Mouse (Mus musculus): ENCODE data around the gene Tmcc1. TPM values are rescaled to one million over a fixed set of nuclear protein-coding genes. Genes with fewer than 3 reads are reported as not detected.
"Not testable (repeated sequence)": the region's sequence is repeated elsewhere in the genome, so short reads cannot be mapped to it uniquely, and the experiment has no call there.

Gene Tmcc1
- polyA plus RNA-seq, 1 experiment from 2014 or later: 13.6 TPM

GRCm38 (mm10) chr6:116074892-116075291 is 118.4 kb downstream of the Tmcc1 start:
- peaks cover 9% of the 10 kb centered on the region for H3K4me1 ChIP-seq
- H3K36me3 ChIP-seq: no peaks in the 10 kb centered on the region
- H3K4me3 ChIP-seq (replicated peaks): no peak overlapping the region
- no peaks in the 10 kb centered on the region for H3K27me3 ChIP-seq
- no peaks in the 10 kb centered on the region for H3K9me3 ChIP-seq (replicated peaks)
- H3K27ac ChIP-seq (replicated peaks): no peak overlapping the region
- no peak overlapping the region for H3K4me2 ChIP-seq (replicated peaks)
- no peak overlapping the region for H3K9ac ChIP-seq
- no peak for ATAC-seq (ENCODE audit: insufficient number of reproducible peaks, low FRiP score, low TSS enrichment, low read depth)

GRCm38 (mm10) chr6:116073610-116074009 is 119.7 kb downstream of the Tmcc1 start:
- H3K27me3 ChIP-seq: no peaks in the 10 kb centered on the region
- no peak overlapping the region for H3K9ac ChIP-seq
- no peaks in the 10 kb centered on the region for H3K9me3 ChIP-seq (replicated peaks)
- no peak overlapping the region for H3K27ac ChIP-seq (replicated peaks)
- H3K4me3 ChIP-seq (replicated peaks): no peak overlapping the region
- no peak overlapping the region for H3K4me2 ChIP-seq (replicated peaks)
- no peaks in the 10 kb centered on the region for H3K36me3 ChIP-seq
- whole genome bisulfite sequencing: 84% methylated on average over 4 of the region's 4 CpGs
- ATAC-seq (ENCODE audit: insufficient number of reproducible peaks, low FRiP score, low TSS enrichment, low read depth): no peak
- H3K4me1 ChIP-seq: peaks cover 9% of the 10 kb centered on the region

- Histone ChIP-seq H3K4me1 (peaks cover 9% of the 10 kb centered on the region), H3K36me3 (0 out of 2 replicates have a peak, but pooled peaks cover under 1% of the 10 kb centered on the region), H3K4me3 (replicated peaks) (no peak overlapping the region; the same call in 1 of the 2 replicates), H3K27ac (replicated peaks) (peak overlapping the region; percentile 73), H3K27me3 (no peaks in the 10 kb centered on the region), H3K9me3 (replicated peaks) (no peaks in the 10 kb centered on the region), H3K9ac (no peak overlapping the region), H3K4me2 (replicated peaks) (peak overlapping the region; percentile 24; the same call in 1 of the 2 replicates)
- WGBS: 58% methylated on average over 8 of the region's 8 CpGs
- no peak for ATAC-seq (ENCODE audit: insufficient number of reproducible peaks, low FRiP score, low TSS enrichment, low read depth)
Observed at GRCm38 (mm10) chr6:116072746-116073261, 120.5 kb downstream of the Tmcc1 start.

GRCm38 (mm10) chr6:116072221-116072745 is 121.0 kb downstream of the Tmcc1 start:
- Histone ChIP-seq H3K4me1 (peaks cover 9% of the 10 kb centered on the region), H3K4me2 (replicated peaks) (peak overlapping the region; percentile 24; the same call in 1 of the 2 replicates), H3K36me3 (0 out of 2 replicates have a peak, but pooled peaks cover 2% of the 10 kb centered on the region), H3K4me3 (replicated peaks) (no peak overlapping the region; the same call in 1 of the 2 replicates), H3K27ac (replicated peaks) (peak overlapping the region; percentile 73), H3K27me3 (no peaks in the 10 kb centered on the region), H3K9me3 (replicated peaks) (no peaks in the 10 kb centered on the region), H3K9ac (no peak overlapping the region)
- ATAC-seq (ENCODE audit: insufficient number of reproducible peaks, low FRiP score, low TSS enrichment, low read depth): no peak
- WGBS: 36% methylated on average over 6 of the region's 6 CpGs

- peaks cover 9% of the 10 kb centered on the region for H3K4me1 ChIP-seq
- H3K9me3 ChIP-seq (replicated peaks): no peaks in the 10 kb centered on the region
- H3K36me3 ChIP-seq: 0 out of 2 replicates have a peak, but pooled peaks cover 2% of the 10 kb centered on the region
- H3K27ac ChIP-seq (replicated peaks): no peak overlapping the region
- no peak overlapping the region for H3K4me2 ChIP-seq (replicated peaks)
- WGBS: 86% methylated on average over 2 of the region's 2 CpGs
- no peak overlapping the region for H3K9ac ChIP-seq
- no peak for ATAC-seq (ENCODE audit: insufficient number of reproducible peaks, low FRiP score, low TSS enrichment, low read depth)
- no peak overlapping the region for H3K4me3 ChIP-seq (replicated peaks)
- H3K27me3 ChIP-seq: no peaks in the 10 kb centered on the region
Observed at GRCm38 (mm10) chr6:116071781-116072180, 121.5 kb downstream of the Tmcc1 start.

GRCm38 (mm10) chr6:116070558-116070957 is 122.7 kb downstream of the Tmcc1 start:
- Histone ChIP-seq H3K9ac (no peak overlapping the region), H3K4me3 (replicated peaks) (no peak overlapping the region), H3K27me3 (no peaks in the 10 kb centered on the region), H3K36me3 (0 out of 2 replicates have a peak, but pooled peaks cover 2% of the 10 kb centered on the region), H3K4me1 (peaks cover 9% of the 10 kb centered on the region), H3K9me3 (replicated peaks) (no peaks in the 10 kb centered on the region), H3K27ac (replicated peaks) (no peak overlapping the region), H3K4me2 (replicated peaks) (no peak overlapping the region)
- WGBS: 92% methylated on average over 3 of the region's 3 CpGs
- ATAC-seq (ENCODE audit: insufficient number of reproducible peaks, low FRiP score, low TSS enrichment, low read depth): no peak

GRCm38 (mm10) chr6:116063516-116063915 is 129.8 kb downstream of the Tmcc1 start:
- 76% methylated on average over 1 of the region's 1 CpGs for WGBS
- Histone ChIP-seq H3K4me3 (replicated peaks) (no peak overlapping the region), H3K4me2 (replicated peaks) (no peak overlapping the region), H3K36me3 (0 out of 2 replicates have a peak, but pooled peaks cover 2% of the 10 kb centered on the region), H3K27me3 (no peaks in the 10 kb centered on the region), H3K9ac (no peak overlapping the region), H3K4me1 (no peaks in the 10 kb centered on the region), H3K27ac (replicated peaks) (no peak overlapping the region), H3K9me3 (replicated peaks) (no peaks in the 10 kb centered on the region)
- no peak for ATAC-seq (ENCODE audit: insufficient number of reproducible peaks, low FRiP score, low TSS enrichment, low read depth)

GRCm38 (mm10) chr6:116059542-116059941 is 133.7 kb downstream of the Tmcc1 start:
- H3K4me2 ChIP-seq (replicated peaks); H3K27ac ChIP-seq (replicated peaks); H3K9me3 ChIP-seq (replicated peaks); H3K4me1 ChIP-seq; ATAC-seq (ENCODE audit: insufficient number of reproducible peaks, low FRiP score, low TSS enrichment, low read depth); H3K9ac ChIP-seq; H3K27me3 ChIP-seq; H3K4me3 ChIP-seq (replicated peaks); H3K36me3 ChIP-seq: not testable (repeated sequence)

- Histone ChIP-seq H3K9ac (no peak overlapping the region), H3K4me2 (replicated peaks) (no peak overlapping the region), H3K4me3 (replicated peaks) (no peak overlapping the region), H3K27me3 (no peaks in the 10 kb centered on the region), H3K36me3 (no peaks in the 10 kb centered on the region), H3K4me1 (peaks cover 4% of the 10 kb centered on the region; the same call in 1 of the 2 replicates), H3K9me3 (replicated peaks) (no peaks in the 10 kb centered on the region), H3K27ac (replicated peaks) (no peak overlapping the region)
- ATAC-seq (ENCODE audit: insufficient number of reproducible peaks, low FRiP score, low TSS enrichment, low read depth): no peak
- WGBS: 87% methylated on average over 3 of the region's 3 CpGs
Observed at GRCm38 (mm10) chr6:116058541-116059300, 134.6 kb downstream of the Tmcc1 start.

- H3K4me3 ChIP-seq (replicated peaks): no peak overlapping the region
- no peak overlapping the region for H3K4me2 ChIP-seq (replicated peaks)
- 32% methylated on average over 13 of the region's 13 CpGs for WGBS
- ATAC-seq (ENCODE audit: insufficient number of reproducible peaks, low FRiP score, low TSS enrichment, low read depth): no peak
- H3K4me1 ChIP-seq: peaks cover 4% of the 10 kb centered on the region; the same call in 1 of the 2 replicates
- no peak overlapping the region for H3K27ac ChIP-seq (replicated peaks)
- no peaks in the 10 kb centered on the region for H3K27me3 ChIP-seq
- H3K9ac ChIP-seq: no peak overlapping the region
- no peaks in the 10 kb centered on the region for H3K36me3 ChIP-seq
- H3K9me3 ChIP-seq (replicated peaks): no peaks in the 10 kb centered on the region
Observed at GRCm38 (mm10) chr6:116056676-116057264, 136.5 kb downstream of the Tmcc1 start.

- Histone ChIP-seq H3K4me1 (peaks cover 4% of the 10 kb centered on the region; the same call in 1 of the 2 replicates), H3K9ac (no peak overlapping the region), H3K27me3 (no peaks in the 10 kb centered on the region), H3K9me3 (replicated peaks) (no peaks in the 10 kb centered on the region), H3K4me3 (replicated peaks) (no peak overlapping the region), H3K4me2 (replicated peaks) (no peak overlapping the region), H3K36me3 (no peaks in the 10 kb centered on the region), H3K27ac (replicated peaks) (no peak overlapping the region)
- WGBS: 97% methylated on average over 2 of the region's 2 CpGs
- ATAC-seq (ENCODE audit: insufficient number of reproducible peaks, low FRiP score, low TSS enrichment, low read depth): no peak
Observed at GRCm38 (mm10) chr6:116055766-116056165, 137.5 kb downstream of the Tmcc1 start.
